Mouse (Mus musculus) macrophage (primary cell): Measurements from ENCODE around the gene Olfr643. TPM values are rescaled to one million over a fixed set of nuclear protein-coding genes. Genes with fewer than 3 reads are reported as not detected.
"Not testable (repeated sequence)": the region's sequence is repeated elsewhere in the genome, so short reads cannot be mapped to it uniquely, and the experiment has no call there.

Experiments
- H3K27ac ChIP-seq: fragments of 350-480 bp; formaldehyde crosslinking; 2 replicates; pipeline ENCODE4 v1.9.0; 2021
- H3K36me3 ChIP-seq: fragments of 350-480 bp; formaldehyde crosslinking; 2 replicates; pipeline ENCODE4 v1.9.0; 2021; ENCODE audit errors: inconsistent target
- H3K4me3 ChIP-seq: fragments of 350-480 bp; formaldehyde crosslinking; 2 replicates; pipeline ENCODE4 v1.9.0; 2021; ENCODE audit errors: inconsistent target
- H3K79me2 ChIP-seq: fragments of 350-480 bp; formaldehyde crosslinking; 2 replicates; pipeline ENCODE4 v1.9.0; 2021; ENCODE audit errors: inconsistent target
- WGBS: methylation state at CpG from one replicate; pipeline ENCODE4 v1.1.7; 2026; ENCODE audit warnings: inconsistent platforms; ENCODE audit not compliant: missing documents; 5-methylcytosine and 5-hydroxymethylcytosine counted together
- polyA plus RNA-seq: library from polyadenylated mRNA; stranded (reverse); fragments of 250-400 nt; gene quantifications from 3 replicates; pipeline ENCODE4 v1.2.4, GENCODE M21; 2018; ENCODE audit warnings: inconsistent platforms

Olfr643 gene
- polyA plus RNA-seq, 1 experiment from 2014 or later: not detected

DNA sequence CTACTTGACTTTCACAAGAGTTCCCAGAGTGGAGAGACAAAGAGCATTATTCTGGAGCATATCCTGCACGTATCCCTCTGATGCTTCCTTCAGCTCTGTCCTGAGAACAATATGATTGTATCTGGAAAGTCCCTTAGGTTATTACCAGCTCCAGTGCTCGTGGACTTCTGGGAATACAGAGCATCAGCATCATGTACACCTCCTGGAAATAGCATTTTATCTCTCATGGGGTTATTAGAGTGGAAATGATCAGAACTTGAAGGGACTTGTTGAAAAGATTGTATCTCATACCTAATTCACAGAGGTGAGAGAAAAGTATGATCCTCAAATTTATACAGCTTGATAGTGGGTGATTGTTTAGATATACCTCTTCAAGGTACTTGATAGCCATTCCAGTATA, 75.9 kb downstream of the Olfr643 start, which contains the start of gene 4930516K23Rik:
Gene 4930516K23Rik, minus strand, starts transcription at position 101 of the 400 bp plus-strand sequence.
- 79% methylated on average over 2 of the region's 2 CpGs for WGBS
- no peak within 1 kb of the TSS for H3K4me3 ChIP-seq
- no peak within 1 kb of the TSS for H3K27ac ChIP-seq
- H3K79me2 ChIP-seq: no peaks in the 10 kb centered on the region
- no peaks in the 10 kb centered on the region for H3K36me3 ChIP-seq

DNA sequence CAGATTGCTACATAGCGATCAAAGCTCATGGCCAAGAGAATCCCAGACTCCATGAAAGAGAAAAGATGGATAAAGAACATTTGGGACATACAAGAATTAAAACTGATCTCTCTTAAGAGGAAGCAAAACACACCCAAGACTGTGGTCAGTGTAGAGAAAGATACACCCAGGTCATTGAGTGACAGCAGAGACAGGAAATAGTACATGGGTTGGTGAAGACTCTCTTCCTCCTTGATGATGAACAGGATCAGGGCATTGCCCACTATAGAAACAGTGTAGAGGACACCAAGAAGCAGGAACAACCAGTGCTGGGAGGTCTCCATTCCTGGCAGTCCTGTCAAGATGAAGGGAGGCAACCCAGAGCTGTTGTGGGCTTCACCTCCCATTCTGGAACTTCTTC, 78.0 kb downstream of the Olfr643 start:
- Histone ChIP-seq H3K79me2 (no peaks in the 10 kb centered on the region), H3K4me3 (no peak overlapping the region), H3K36me3 (no peaks in the 10 kb centered on the region), H3K27ac (no peak overlapping the region)
- WGBS: 100% methylated on average over 1 of the region's 1 CpGs

DNA sequence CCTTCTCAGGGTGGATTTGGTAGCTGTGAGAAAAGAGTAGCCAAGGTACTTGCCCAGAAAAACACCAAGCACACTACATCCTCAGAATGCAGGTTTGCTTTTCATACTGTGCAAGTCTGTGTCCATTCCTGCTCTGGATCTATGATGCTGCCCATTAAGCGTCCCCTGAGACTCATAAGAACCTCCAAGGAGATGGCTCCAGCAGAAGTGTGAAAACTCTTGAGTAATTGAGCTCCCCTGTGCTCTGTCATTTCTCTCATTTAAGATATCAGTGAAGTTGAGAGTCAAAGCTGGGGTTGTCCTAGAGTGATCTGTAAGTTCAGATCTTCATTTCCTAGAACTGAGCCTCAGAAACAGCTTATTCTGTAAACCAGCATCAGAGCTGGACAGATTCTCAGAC, 84.6 kb downstream of the Olfr643 start, which contains the start of gene Olfr642:
Gene Olfr642, minus strand, starts transcription at position 101 of the 400 bp plus-strand sequence.
- WGBS: 82% methylated on average over 1 of the region's 1 CpGs
- Histone ChIP-seq H3K27ac (no peak within 1 kb of the TSS), H3K4me3 (no peak within 1 kb of the TSS), H3K36me3 (no peaks in the 10 kb centered on the region), H3K79me2 (no peaks in the 10 kb centered on the region)

DNA sequence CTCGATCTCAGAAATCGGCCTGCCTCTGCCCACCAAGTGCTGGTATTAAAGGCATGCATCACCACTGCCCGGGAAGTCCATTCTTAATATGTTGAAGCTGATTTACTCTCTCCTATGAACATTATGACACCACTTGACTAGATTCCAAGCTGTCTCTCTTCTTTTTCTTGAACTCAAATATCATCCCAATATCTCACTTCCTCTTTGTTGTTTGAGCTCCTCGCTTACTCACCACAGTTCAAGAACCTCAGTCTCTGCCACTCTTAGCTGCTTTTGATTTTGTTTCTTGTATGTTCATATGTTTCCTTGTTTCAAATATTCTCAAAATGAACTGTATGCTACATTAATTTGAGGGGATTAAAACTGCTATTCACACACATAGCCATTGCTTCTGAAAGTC, 86.5 kb downstream of the Olfr643 start:
- H3K36me3 ChIP-seq: no peaks in the 10 kb centered on the region
- no peaks in the 10 kb centered on the region for H3K79me2 ChIP-seq
- no peak overlapping the region for H3K27ac ChIP-seq
- 62% methylated on average over 4 of the region's 4 CpGs for WGBS
- no peak overlapping the region for H3K4me3 ChIP-seq

DNA sequence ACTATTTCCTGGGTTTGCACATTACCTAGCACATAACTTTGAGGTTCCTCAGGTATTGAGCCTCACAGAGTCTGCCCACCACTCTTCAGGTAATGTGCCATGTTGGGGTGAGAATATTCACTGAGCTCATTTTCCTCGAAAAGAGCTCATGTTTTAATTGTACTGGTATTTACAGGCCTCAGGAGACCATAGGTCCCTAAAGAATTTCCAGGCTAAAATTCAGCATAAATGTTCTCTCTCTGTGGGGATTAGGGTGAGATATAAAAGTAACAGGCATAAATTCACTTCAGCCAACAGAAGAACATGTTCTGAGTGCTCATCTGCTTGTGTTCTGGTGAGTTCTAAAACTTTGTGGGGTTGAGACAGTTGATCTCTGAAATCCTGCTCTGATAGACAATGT, 102.1 kb downstream of the Olfr643 start, which contains the start of gene Olfr641:
Gene Olfr641, plus strand, starts transcription at position 301 of the 400 bp plus-strand sequence.
- Histone ChIP-seq H3K79me2 (no peaks in the 10 kb centered on the region), H3K4me3 (no peak within 1 kb of the TSS), H3K36me3 (no peaks in the 10 kb centered on the region), H3K27ac (no peak within 1 kb of the TSS)
- 100% methylated on average over 1 of the region's 1 CpGs for WGBS

DNA sequence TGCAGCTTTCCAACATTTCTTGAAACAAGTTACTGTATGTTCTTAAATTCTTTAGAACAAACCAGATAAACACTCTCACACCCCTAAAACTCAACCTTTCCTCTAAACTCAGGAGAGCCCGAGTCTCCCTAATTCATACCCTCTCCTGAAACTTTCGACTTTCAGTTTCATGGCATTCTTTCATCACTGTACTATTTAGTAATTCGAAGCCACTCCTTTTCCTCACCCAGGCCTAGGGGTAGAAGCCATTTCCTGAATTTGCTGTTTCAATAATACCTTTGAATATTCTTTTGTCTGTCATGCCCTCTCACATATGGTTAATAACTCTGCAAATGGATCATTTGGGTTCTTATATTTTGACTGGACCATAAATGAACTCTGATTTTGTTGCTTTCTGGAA, 110.2 kb downstream of the Olfr643 start:
- Histone ChIP-seq H3K4me3 (no peak overlapping the region), H3K36me3 (no peaks in the 10 kb centered on the region), H3K79me2 (no peaks in the 10 kb centered on the region), H3K27ac (no peak overlapping the region)
- WGBS: 29% methylated on average over 3 of the region's 3 CpGs

DNA sequence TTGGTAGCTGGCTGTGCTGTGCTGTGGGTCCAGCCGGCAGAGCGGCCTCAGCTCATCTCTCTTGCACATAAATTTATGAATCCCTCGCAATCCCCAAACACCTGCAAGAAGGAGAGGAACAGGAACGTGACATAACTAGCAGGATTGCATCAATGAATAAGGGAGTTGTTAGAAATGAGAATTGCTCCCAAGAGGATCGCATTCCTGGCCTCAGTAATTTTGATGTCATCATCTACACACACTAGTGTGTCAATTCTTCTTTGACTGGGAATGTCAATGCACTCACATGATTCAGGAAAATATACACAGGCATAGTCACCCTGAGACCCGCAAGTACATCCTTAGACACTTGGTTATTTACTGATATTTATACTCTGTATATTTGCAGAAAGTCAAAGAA, 111.7 kb downstream of the Olfr643 start, which contains the start of gene Olfr640:
Gene Olfr640, minus strand, starts transcription at position 101 of the 400 bp plus-strand sequence.
- Histone ChIP-seq H3K27ac (no peak within 1 kb of the TSS), H3K36me3 (no peaks in the 10 kb centered on the region), H3K79me2 (no peaks in the 10 kb centered on the region), H3K4me3 (no peak within 1 kb of the TSS)
- WGBS: 91% methylated on average over 6 of the region's 6 CpGs

DNA sequence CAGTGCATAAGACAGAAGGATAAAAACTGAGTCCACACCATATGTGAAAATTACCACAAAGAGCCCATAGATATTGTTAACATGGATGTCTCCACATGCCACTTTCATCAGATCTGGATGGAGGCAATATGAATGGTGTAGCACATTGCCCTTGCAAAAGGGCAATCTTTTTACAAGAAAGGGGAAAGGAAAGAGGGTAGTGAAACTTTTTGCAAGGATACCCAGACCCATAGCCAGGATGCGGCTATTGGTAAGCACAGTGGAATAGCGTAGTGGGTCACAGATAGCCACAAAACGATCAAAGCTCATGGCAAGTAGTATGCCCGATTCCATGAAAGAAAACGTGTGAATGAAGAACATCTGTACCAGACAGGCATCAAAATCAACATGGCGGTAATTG, 115.6 kb downstream of the Olfr643 start:
- no peak overlapping the region for H3K4me3 ChIP-seq
- H3K79me2 ChIP-seq: no peaks in the 10 kb centered on the region
- no peak overlapping the region for H3K27ac ChIP-seq
- no peaks in the 10 kb centered on the region for H3K36me3 ChIP-seq
- WGBS: 65% methylated on average over 6 of the region's 6 CpGs

DNA sequence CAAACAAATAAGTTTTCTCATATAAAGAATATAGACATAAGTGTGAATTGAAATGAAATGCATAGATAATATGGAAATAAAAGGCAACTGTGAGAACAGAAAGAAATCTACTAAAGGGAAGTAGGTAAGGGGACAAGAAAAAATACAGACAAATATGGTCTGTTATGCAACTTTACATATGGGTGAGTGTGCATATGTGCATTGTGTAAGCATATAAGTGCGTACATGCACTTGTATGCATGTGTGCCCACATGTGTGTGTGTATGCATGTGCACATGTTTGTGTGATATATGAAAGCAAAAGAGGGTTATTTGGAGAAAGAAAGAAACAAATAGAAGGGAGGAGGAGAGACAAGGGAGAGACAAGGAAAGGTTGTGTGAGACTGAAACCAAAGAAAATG, 118.3 kb downstream of the Olfr643 start:
- 60% methylated on average over 1 of the region's 1 CpGs for WGBS

DNA sequence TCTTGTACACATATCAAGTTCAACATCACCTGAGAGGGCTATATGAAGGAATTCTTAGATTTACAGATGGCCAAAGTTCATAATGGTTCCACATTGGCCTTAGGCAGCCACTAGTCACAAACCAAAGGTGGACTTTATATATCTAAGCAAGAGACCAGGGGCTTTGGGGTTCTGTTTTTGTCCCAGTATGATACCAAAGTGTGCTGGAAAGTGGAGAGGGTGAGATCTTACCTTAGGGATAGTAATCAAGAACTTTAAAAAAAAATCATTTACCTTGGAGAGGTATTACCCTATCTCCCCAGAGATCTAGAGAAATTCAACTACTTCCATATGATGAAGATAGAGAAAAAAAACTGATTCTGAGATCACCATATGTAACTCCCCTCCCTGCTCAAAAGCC, 120.0 kb downstream of the Olfr643 start, which contains the start of gene Olfr639:
Gene Olfr639, minus strand, starts transcription at position 101 of the 400 bp plus-strand sequence.
- Histone ChIP-seq H3K36me3 (no peaks in the 10 kb centered on the region), H3K27ac (no peak within 1 kb of the TSS), H3K4me3 (no peak within 1 kb of the TSS), H3K79me2 (no peaks in the 10 kb centered on the region)

More for the DNA sequence above, 118.3 kb downstream of the Olfr643 start:
- H3K79me2 ChIP-seq: no peaks in the 10 kb centered on the region
- no peaks in the 10 kb centered on the region for H3K36me3 ChIP-seq
- H3K27ac ChIP-seq: no peak overlapping the region
- H3K4me3 ChIP-seq: no peak overlapping the region

DNA sequence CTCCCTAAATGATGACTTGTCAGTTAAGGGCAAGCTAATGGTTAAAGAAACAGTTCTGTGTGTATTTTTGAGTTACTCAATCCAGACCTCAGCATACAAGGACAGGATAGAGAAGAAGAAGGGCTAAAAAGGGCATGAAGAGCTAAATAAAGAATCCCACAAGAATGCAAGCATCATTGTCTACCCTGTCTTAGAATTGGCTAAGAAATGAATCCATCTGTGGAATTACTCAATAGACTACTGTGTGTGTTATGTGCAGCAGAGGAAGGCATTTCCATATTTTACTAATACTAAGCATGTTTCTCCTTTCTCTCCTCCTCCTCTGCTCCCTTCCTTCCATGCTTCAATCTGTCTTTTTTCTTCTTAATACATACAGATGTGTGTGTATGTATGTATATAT, 138.1 kb downstream of the Olfr643 start:
- Histone ChIP-seq H3K36me3 (no peaks in the 10 kb centered on the region), H3K4me3 (no peak overlapping the region), H3K79me2 (no peaks in the 10 kb centered on the region), H3K27ac (no peak overlapping the region)

DNA sequence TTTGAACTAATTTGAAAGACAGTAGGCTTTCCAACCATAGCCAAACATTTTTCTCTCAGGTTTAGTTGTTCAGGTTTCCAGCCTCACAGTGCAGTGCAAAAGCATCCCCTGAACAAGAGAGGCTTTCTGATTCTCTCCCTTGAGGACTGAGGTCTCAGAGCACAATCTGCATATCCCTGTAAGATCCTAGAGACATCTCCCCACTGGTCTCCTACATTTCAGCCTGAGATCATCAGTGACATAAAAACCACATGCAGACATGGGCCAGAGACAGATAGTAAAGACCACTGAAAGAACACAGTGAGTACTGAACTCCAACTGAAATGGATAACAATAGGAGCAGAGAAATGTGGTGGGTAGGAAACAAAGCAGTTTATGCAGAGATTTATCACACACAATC, 138.8 kb downstream of the Olfr643 start, which contains the start of gene Olfr638:
Gene Olfr638, plus strand, starts transcription at position 301 of the 400 bp plus-strand sequence.
- Histone ChIP-seq H3K4me3 (no peak within 1 kb of the TSS), H3K27ac (no peak within 1 kb of the TSS), H3K79me2 (no peaks in the 10 kb centered on the region), H3K36me3 (no peaks in the 10 kb centered on the region)

DNA sequence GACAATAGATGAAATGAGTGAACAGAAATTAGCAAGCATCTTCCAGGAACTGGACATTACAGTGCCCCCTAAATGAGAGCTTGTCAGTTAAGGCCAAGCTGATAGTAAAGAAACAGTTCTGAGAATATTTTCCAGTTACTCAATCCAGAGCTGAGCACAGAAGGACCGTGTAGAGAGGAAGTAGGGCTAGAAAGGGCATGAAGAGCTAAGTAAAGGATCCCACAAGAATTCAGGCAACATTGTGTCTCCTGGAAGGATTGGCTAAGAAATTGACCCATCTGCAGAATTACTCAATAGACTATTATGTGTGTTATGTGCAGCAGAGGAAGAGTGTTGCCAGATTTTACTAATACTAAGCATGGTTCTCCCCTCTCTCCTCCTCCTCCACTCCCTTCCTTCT, 165.4 kb downstream of the Olfr643 start:
- no peak overlapping the region for H3K4me3 ChIP-seq
- 6% methylated on average over 1 of the region's 1 CpGs for WGBS
- H3K79me2 ChIP-seq: no peaks in the 10 kb centered on the region
- H3K27ac ChIP-seq: no peak overlapping the region
- no peaks in the 10 kb centered on the region for H3K36me3 ChIP-seq

DNA sequence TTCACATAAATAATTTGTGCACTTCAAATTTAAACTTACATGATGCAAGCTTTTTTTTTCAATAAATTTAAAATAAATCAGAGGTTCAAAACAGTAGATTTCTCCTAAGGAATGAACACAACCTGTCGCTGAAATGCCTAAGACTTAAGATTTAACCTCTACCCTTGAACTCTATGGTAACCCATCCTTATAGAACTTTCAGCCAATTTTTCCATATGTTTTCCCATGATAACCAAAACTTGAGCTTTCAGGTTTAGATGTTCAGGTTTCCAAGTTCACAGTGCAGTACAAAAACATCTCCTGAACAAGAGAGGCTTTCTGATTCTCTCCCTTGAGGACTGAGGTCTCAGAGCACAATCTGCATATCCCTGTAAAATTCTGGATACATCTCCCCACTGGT, 166.4 kb downstream of the Olfr643 start, which contains the start of gene Olfr635:
Gene Olfr635, plus strand, starts transcription at position 301 of the 400 bp plus-strand sequence.
- WGBS: 90% methylated on average over 1 of the region's 1 CpGs
- Histone ChIP-seq H3K36me3 (no peaks in the 10 kb centered on the region), H3K79me2 (no peaks in the 10 kb centered on the region), H3K27ac (no peak within 1 kb of the TSS), H3K4me3 (no peak within 1 kb of the TSS)

DNA sequence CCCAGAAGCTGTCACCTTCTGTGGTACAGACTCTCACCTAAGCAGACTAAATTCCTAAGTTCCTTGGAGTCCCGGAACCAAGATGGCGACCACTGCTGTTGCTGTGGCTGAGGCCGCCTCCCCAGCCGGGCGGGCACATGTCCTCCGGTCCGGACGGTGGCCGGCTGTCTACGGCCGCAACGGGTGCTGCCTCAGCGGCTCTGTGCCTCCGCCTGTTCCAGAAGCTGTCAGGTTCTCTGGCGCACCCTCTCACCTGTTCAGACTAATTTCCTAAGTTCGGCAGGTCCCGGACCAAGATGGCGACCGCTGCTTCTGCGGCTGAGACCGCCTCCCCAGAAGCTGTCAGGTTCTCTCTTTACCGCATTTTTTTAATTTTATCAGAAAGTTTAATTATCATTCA, 170.3 kb downstream of the Olfr643 start:
- 96% methylated on average over 22 of the region's 22 CpGs for WGBS
- H3K79me2 ChIP-seq, H3K36me3 ChIP-seq, H3K27ac ChIP-seq, H3K4me3 ChIP-seq: not testable (repeated sequence)
